Mouse (Mus musculus): ENCODE data around the gene Cntnap1. TPM values are rescaled to one million over a fixed set of nuclear protein-coding genes. Genes with fewer than 3 reads are reported as not detected.
A peak's percentile ranks its signal among the peaks of the same experiment; 100 is the strongest.

The Cntnap1 gene
- total RNA-seq, 1 experiment, result 0.18 TPM

DNA sequence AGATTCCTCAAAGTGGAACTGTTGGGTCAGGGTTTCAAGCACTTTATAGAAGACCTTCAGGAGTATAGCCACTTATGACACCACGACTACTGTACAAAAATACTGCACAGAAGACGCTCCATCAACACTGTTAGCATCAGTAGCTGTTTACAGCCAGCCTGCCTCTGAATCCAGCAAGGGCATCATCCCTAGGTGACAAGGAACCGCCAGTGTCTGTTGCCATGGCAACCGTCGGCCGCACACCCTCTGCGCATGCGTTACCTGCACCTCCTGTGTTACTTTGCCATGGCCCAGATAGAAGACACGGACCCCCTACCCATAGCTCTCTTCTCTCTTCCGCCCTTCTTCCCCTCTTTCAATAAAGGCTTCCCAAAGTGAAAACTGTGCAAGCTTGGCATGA is 23.9 kb upstream of the Cntnap1 start:
- H3K36me3 ChIP-seq (ENCODE audit: control insufficient read depth, insufficient read depth, low read length, poor library complexity, severe bottlenecking), result no peaks in the 10 kb centered on the region
- H3K9me3 ChIP-seq (ENCODE audit: control insufficient read depth, insufficient read depth, low read depth, low read length), result no peaks in the 10 kb centered on the region
- no peak overlapping the region for H3K27ac ChIP-seq (ENCODE audit: insufficient read depth, low read depth, low read length, poor library complexity, severe bottlenecking)
- no peak overlapping the region for H3K4me3 ChIP-seq (ENCODE audit: insufficient read depth in 1 of 2, low read depth in 1 of 2, low read length in 2 of 2, poor library complexity in 1 of 2, severe bottlenecking in 1 of 2)
- no peak overlapping the region for H3K9ac ChIP-seq (ENCODE audit: insufficient read depth, low read depth, low read length, poor library complexity, severe bottlenecking)
- in situ Hi-C loops (cut with MboI; ENCODE audit: low sequenced_read_pairs in 2 of 2, unreplicated experiment in 2 of 2), result no loop called here
- TF ChIP-seq CHD2 (IDR thresholded peaks at IDR 0.05; ENCODE audit: low read depth, low read length) (no peak), HCFC1 (IDR thresholded peaks at IDR 0.05; ENCODE audit: borderline replicate concordance, insufficient read depth, low read length) (no peak), ZNF384 (IDR thresholded peaks at IDR 0.05; ENCODE audit: low read depth, low read length) (no peak), ZC3H11A (IDR thresholded peaks at IDR 0.05; ENCODE audit: borderline replicate concordance, low read depth, low read length) (no peak), MAFK (IDR thresholded peaks at IDR 0.05; ENCODE audit: insufficient read depth, low read depth, low read length) (no peak)
- H3K4me1 ChIP-seq (ENCODE audit: control insufficient read depth in 2 of 2, insufficient read depth in 2 of 2, low read length in 2 of 2, poor library complexity in 1 of 2), result peaks cover 1 to 9% of the 10 kb centered on the region in 2 experiments; a peak in 2 of 4 replicates
- no peak for DNase-seq (ENCODE audit: low read depth, low spot score)

DNA sequence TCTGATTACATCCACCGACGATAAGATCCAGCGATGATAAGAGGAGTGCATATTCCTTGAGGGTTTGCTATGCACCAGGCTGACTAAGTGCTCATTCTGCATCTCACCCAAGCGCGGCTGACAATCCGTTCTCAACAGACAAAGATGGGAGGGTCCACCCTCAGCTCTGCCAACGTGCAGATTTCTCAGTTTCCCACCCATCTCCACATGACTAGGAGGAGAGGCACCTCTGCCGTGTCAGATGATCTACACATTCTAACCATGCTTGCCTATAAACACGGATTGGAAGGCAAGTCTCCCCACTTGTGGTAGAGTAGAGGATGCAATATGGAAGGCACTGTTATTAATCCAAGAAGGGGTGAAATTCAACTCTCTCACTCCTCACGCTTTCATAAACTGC is 21.6 kb upstream of the Cntnap1 start:
- in situ Hi-C loops (cut with MboI; ENCODE audit: low sequenced_read_pairs in 2 of 2, unreplicated experiment in 2 of 2), result no loop called here
- H3K36me3 ChIP-seq (ENCODE audit: control insufficient read depth, insufficient read depth, low read length, poor library complexity, severe bottlenecking), result no peaks in the 10 kb centered on the region
- H3K9me3 ChIP-seq (ENCODE audit: control insufficient read depth, insufficient read depth, low read depth, low read length), result no peaks in the 10 kb centered on the region
- peaks cover 1 to 4% of the 10 kb centered on the region in 2 experiments; a peak in 2 of 4 replicates for H3K4me1 ChIP-seq (ENCODE audit: control insufficient read depth in 2 of 2, insufficient read depth in 2 of 2, low read length in 2 of 2, poor library complexity in 1 of 2)
- TF ChIP-seq ZNF384 (IDR thresholded peaks at IDR 0.05; ENCODE audit: low read depth, low read length) (no peak), CHD2 (IDR thresholded peaks at IDR 0.05; ENCODE audit: low read depth, low read length) (no peak), MAFK (IDR thresholded peaks at IDR 0.05; ENCODE audit: insufficient read depth, low read depth, low read length) (no peak), HCFC1 (IDR thresholded peaks at IDR 0.05; ENCODE audit: borderline replicate concordance, insufficient read depth, low read length) (no peak), ZC3H11A (IDR thresholded peaks at IDR 0.05; ENCODE audit: borderline replicate concordance, low read depth, low read length) (no peak)
- H3K4me3 ChIP-seq (ENCODE audit: insufficient read depth in 1 of 2, low read depth in 1 of 2, low read length in 2 of 2, poor library complexity in 1 of 2, severe bottlenecking in 1 of 2), result no peak overlapping the region
- no peak overlapping the region for H3K9ac ChIP-seq (ENCODE audit: insufficient read depth, low read depth, low read length, poor library complexity, severe bottlenecking)
- DNase-seq (ENCODE audit: low read depth, low spot score), result no peak
- no peak overlapping the region for H3K27ac ChIP-seq (ENCODE audit: insufficient read depth, low read depth, low read length, poor library complexity, severe bottlenecking)

DNA sequence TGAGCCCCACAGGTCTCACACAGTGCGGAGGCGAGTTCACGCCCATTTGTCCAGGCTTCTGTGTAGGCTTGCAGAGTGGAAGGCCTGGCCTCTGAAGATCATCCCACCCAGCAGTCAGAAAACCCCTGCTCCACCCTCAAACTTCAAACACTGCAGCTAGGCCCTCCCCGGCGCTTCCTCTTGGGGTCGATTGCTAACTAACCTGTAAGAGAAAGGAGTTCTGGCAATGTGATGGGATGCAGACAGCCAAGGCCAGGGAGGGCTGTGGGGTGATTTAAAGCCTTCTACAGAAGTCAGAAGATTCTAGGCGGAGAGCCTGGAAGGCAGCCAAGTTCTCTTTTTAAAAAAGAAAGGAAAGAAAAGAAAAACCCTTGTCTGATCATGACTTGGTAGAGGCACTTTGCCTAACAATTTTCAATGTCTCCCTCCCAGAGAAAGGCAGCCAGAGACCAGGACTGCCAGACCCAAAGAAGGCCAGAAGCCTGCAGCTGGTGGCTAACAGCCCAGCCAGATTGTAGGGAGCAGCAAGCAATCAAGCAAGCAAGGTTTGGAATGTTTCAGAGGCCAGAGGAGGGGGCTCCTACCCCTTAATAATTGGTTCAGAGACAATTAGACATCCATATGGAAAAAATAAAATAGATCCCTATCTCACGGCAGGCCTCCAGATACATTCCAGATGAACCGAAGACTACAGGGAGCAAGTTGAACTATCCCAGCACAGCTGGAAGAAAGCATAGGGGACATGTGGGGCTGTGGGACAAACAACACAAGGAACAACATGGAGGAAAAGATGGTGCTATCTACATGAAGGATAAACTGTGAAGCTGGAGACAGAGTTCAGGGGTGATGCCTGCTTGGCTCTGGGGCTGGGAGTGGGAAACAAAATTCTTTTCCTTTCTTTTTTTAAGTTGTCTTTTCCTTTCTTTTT is 20.9 kb upstream of the Cntnap1 start:
- no peak for TF ChIP-seq ZC3H11A (IDR thresholded peaks at IDR 0.05; ENCODE audit: borderline replicate concordance, low read depth, low read length)
- TF ChIP-seq CHD2 (IDR thresholded peaks at IDR 0.05; ENCODE audit: low read depth, low read length), result no peak
- TF ChIP-seq ZNF384 (IDR thresholded peaks at IDR 0.05; ENCODE audit: low read depth, low read length), result no peak
- TF ChIP-seq MAFK (IDR thresholded peaks at IDR 0.05; ENCODE audit: insufficient read depth, low read depth, low read length), result no peak
- no peak for TF ChIP-seq HCFC1 (IDR thresholded peaks at IDR 0.05; ENCODE audit: borderline replicate concordance, insufficient read depth, low read length)
- Histone ChIP-seq H3K9ac (ENCODE audit: insufficient read depth, low read depth, low read length, poor library complexity, severe bottlenecking) (no peak overlapping the region), H3K27ac (ENCODE audit: insufficient read depth, low read depth, low read length, poor library complexity, severe bottlenecking) (no peak overlapping the region), H3K4me3 (ENCODE audit: insufficient read depth in 1 of 2, low read depth in 1 of 2, low read length in 2 of 2, poor library complexity in 1 of 2, severe bottlenecking in 1 of 2) (no peak overlapping the region), H3K4me1 (ENCODE audit: control insufficient read depth in 2 of 2, insufficient read depth in 2 of 2, low read length in 2 of 2, poor library complexity in 1 of 2) (peaks cover 1 to 4% of the 10 kb centered on the region in 2 experiments; a peak in 2 of 4 replicates), H3K36me3 (ENCODE audit: control insufficient read depth, insufficient read depth, low read length, poor library complexity, severe bottlenecking) (no peaks in the 10 kb centered on the region), H3K9me3 (ENCODE audit: control insufficient read depth, insufficient read depth, low read depth, low read length) (no peaks in the 10 kb centered on the region)
- in situ Hi-C loops (cut with MboI; ENCODE audit: low sequenced_read_pairs in 2 of 2, unreplicated experiment in 2 of 2), result no loop called here
- no peak for DNase-seq (ENCODE audit: low read depth, low spot score)

GRCm38 (mm10) chr11:101151063-101151462 is 19.3 kb upstream of the Cntnap1 start:
- Histone ChIP-seq H3K4me3 (ENCODE audit: insufficient read depth in 1 of 2, low read depth in 1 of 2, low read length in 2 of 2, poor library complexity in 1 of 2, severe bottlenecking in 1 of 2) (no peak overlapping the region), H3K9ac (ENCODE audit: insufficient read depth, low read depth, low read length, poor library complexity, severe bottlenecking) (no peak overlapping the region), H3K9me3 (ENCODE audit: control insufficient read depth, insufficient read depth, low read depth, low read length) (no peaks in the 10 kb centered on the region), H3K36me3 (ENCODE audit: control insufficient read depth, insufficient read depth, low read length, poor library complexity, severe bottlenecking) (no peaks in the 10 kb centered on the region), H3K27ac (ENCODE audit: insufficient read depth, low read depth, low read length, poor library complexity, severe bottlenecking) (no peak overlapping the region), H3K4me1 (ENCODE audit: control insufficient read depth in 2 of 2, insufficient read depth in 2 of 2, low read length in 2 of 2, poor library complexity in 1 of 2) (peaks cover 1 to 4% of the 10 kb centered on the region in 2 experiments; a peak in 2 of 4 replicates)
- TF ChIP-seq ZNF384 (IDR thresholded peaks at IDR 0.05; ENCODE audit: low read depth, low read length) (peak; percentile 77), MAFK (IDR thresholded peaks at IDR 0.05; ENCODE audit: insufficient read depth, low read depth, low read length) (no peak)
- in situ Hi-C loops (cut with MboI; ENCODE audit: low sequenced_read_pairs in 2 of 2, unreplicated experiment in 2 of 2), result no loop called here
- no peak for DNase-seq (ENCODE audit: low read depth, low spot score)
